Mouse (Mus musculus): ENCODE data around the gene Yipf1. TPM values are rescaled to one million over a fixed set of nuclear protein-coding genes. Genes with fewer than 3 reads are reported as not detected.
"Not testable (repeated sequence)": the region's sequence is repeated elsewhere in the genome, so short reads cannot be mapped to it uniquely, and the experiment has no call there.

Yipf1 gene
- total RNA-seq, 2 experiments from 2014 or later, result 41.3 to 44.9 TPM

DNA sequence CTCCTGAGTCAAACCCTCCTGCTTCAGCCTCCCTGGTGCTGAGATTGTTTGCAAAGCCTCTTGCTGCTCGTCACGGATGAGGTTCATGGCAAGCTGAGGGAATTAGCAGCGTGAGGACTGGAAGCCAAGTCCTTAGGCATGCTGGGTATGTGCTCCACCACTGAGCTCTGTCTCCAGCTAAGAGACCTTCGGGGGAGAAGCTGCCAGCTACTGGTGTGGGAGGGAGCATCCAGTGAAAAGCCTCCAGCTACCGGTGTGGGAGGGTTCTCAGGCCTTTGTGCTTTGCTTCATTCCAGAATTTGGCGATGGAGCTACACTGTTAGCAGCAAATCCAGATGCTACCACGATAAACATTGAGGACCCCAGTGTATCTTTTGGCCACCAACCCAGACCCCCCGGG lies 4.5 kb downstream of the Yipf1 start:
- no peak for DNase-seq (ENCODE audit: low spot score in 2 of 2)
- intact Hi-C loops (cut with DNase I), result no loop called here

DNA sequence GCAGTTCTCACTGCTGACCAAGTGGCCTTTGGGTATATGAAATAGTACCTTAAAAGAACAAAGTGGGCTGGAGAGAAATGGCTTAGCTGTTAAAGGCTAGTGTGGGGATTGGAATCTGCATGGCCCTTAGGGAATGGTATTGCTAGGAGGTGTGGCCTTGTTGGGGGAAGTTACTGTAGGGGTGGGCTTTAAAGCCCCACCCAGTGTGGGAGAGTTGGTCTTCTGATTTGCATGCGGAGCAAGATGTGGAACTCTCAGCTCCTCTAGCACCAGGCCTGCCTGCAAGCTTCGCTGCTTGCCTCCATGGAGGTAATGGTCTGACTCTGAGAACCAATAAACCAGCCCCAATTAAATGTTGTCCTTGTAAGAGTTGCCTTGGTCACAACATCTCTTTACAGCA lies 6.9 kb downstream of the Yipf1 start:
- DNase-seq (ENCODE audit: low spot score in 2 of 2), result no peak
- intact Hi-C loops (cut with DNase I), result no loop called here

GRCm38 (mm10) chr4:107323113-107323512 lies 8.9 kb downstream of the Yipf1 start:
- intact Hi-C loops (cut with DNase I), result no loop called here
- no peak for DNase-seq (ENCODE audit: low spot score in 2 of 2)

DNA sequence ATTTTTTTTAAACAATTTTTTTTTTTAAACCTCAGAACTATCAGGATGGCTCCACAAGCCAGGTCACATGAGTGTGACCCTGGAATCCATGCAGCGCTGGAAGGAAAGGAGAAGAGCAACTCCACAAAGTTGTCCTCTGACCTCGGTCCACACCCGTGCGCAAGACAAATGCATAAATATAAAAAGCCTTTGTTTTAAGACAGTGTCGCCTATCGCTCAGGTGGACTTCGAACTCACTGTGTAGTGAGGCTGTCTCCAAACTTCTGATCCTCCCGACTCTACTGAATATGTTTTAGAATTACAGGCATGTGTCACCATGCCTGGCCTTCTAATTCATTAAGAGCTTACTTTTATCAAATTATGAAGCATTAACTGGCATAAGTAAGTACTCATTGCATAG lies 14.4 kb downstream of the Yipf1 start:
- DNase-seq (ENCODE audit: low spot score in 2 of 2), result no peak

DNA sequence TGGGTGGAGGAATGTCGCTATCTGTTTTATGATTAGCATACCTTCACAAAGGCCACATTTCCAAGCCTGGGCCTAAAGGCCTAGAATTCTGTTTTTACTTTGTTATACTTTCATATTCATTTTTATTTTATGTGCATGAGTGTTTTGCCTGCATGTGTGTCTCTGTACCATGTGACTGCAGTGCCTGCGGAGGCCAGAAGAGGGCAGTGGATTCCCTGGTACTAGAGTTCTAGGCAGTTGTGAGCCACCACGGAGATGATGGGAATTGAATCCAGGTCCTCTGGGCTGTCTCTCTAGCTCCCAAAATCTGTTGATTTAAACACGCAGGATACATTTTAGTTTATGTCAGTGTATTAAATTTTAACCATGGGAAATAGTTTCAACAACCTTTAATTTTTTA lies 19.4 kb downstream of the Yipf1 start:
- no peak for DNase-seq (ENCODE audit: low spot score in 2 of 2)
- intact Hi-C loops (cut with DNase I), result no loop called here

More for the DNA sequence above, 14.4 kb downstream of the Yipf1 start:
- intact Hi-C loops (cut with DNase I), result no loop called here

- no peak for DNase-seq (ENCODE audit: low spot score in 2 of 2)
- intact Hi-C loops (cut with DNase I), result no loop called here
Measured at GRCm38 (mm10) chr4:107336356-107336755, 22.2 kb downstream of the Yipf1 start.

GRCm38 (mm10) chr4:107337455-107337854 lies 23.3 kb downstream of the Yipf1 start:
- DNase-seq (ENCODE audit: low spot score in 2 of 2), result no peak
- intact Hi-C loops (cut with DNase I), result no loop called here

DNA sequence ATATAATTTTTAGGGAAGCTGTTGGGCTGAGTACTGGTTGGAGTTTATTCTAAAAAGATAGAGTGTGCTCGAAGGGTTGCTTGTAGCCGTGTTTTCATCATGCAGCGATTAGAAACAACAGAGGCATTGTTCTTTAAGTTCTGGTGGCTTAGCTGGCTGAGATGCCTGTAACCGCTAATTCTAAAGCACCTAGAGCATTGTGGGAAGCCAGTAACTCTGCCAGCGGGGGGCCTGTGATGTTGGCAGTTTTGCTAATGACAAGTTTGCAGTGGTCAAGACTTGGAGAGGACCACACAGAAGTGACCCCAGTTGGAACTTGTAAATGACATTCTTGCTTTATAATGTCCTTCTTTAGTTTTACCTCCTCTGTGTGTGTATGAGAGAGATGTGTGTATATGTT lies 27.2 kb downstream of the Yipf1 start:
- intact Hi-C loops (cut with DNase I), result no loop called here
- DNase-seq (ENCODE audit: low spot score in 2 of 2), result no peak

- DNase-seq (ENCODE audit: low spot score in 2 of 2), result peak; percentile 21 to 42
- intact Hi-C loops (cut with DNase I), result no loop called here
Measured at GRCm38 (mm10) chr4:107344612-107345011, 30.4 kb downstream of the Yipf1 start.

GRCm38 (mm10) chr4:107347221-107347620 lies 33.1 kb downstream of the Yipf1 start:
- DNase-seq (ENCODE audit: low spot score in 2 of 2), result no peak
- intact Hi-C loops (cut with DNase I), result no loop called here

DNA sequence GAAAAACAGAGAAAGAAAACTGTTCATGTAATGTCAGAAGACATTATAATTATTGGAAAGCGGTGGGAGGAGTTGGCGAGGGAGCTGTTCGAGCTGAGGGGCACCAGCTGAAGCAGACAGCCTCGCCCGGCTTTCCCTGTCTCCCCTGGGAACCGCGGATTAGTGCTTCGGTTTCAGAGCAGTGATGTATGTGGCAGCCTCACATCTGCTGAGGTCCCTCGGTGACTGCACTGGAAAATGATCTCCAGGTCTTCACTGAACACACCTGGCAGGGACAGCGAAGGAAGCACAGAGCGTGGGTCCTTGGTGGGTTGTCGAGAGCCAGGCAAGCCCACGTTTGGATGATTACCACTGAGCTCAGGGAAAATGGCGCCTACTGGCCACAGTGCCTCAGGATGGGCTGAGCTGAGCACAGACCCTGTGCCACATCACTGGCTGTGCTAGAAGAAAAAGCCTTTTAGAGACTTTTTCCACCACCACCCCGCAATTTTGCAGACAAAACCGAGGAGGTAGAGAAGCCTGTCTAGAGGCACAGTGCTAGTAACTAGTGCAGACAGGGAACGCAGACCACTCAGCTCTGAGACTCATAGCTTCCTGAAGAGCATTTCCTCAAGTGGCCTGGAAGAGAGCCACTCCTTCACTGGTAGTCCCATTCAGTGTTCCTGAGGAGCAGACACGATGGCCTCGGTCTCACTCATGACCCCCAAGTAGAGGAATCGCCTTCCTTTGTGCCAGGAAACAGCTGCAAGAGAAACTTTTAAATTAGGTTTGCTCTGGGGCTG lies 34.6 kb downstream of the Yipf1 start:
- DNase-seq (ENCODE audit: low spot score in 2 of 2), result no peak
- intact Hi-C loops (cut with DNase I), result loop anchor here (1.0 kb wide), 1 partner anchor 97 kb away; no protein-coding TSS in a partner anchor

GRCm38 (mm10) chr4:107349311-107350008 lies 35.3 kb downstream of the Yipf1 start:
- peak; percentile 45 to 63 for DNase-seq (ENCODE audit: low spot score in 2 of 2)

DNA sequence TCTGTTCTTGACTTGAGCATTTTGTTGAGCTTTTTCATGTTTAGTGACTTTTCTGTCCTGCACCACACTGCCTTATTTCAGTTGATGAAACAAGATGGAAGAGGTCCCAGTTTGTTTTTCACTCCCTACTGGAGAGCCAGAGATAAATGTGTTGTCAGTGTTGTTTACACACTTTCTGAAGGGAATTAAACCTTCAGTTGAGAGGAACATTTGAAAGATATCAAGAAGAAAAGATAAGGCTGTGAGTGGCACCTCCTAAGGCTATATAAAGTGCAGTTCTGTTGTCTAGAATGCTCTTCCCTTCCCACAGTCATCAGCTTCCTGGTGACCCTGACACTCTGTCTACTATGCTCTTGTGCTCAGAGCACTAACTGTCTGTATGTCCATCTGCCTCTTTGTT lies 37.2 kb downstream of the Yipf1 start:
- intact Hi-C loops (cut with DNase I), result loop anchor here (5.0 kb wide), 1 partner anchor 164 kb away; no protein-coding TSS in a partner anchor
- DNase-seq (ENCODE audit: low spot score in 2 of 2), result no peak

More at GRCm38 (mm10) chr4:107349311-107350008, 35.3 kb downstream of the Yipf1 start:
- intact Hi-C loops (cut with DNase I), result loop anchor here (1.0 to 5.0 kb wide), 2 partner anchors 98 to 162 kb away; no protein-coding TSS in a partner anchor

GRCm38 (mm10) chr4:107353612-107354011 lies 39.4 kb downstream of the Yipf1 start:
- DNase-seq (ENCODE audit: low spot score in 2 of 2), result no peak
- intact Hi-C loops (cut with DNase I), result loop anchor here (5.0 kb wide), 1 partner anchor 166 kb away; no protein-coding TSS in a partner anchor

GRCm38 (mm10) chr4:107354126-107354525 lies 40.0 kb downstream of the Yipf1 start:
- DNase-seq (ENCODE audit: low spot score in 2 of 2), result no peak
- intact Hi-C loops (cut with DNase I), result loop anchor here (5.0 kb wide), 1 partner anchor 167 kb away; no protein-coding TSS in a partner anchor

- no peak for DNase-seq (ENCODE audit: low spot score in 2 of 2)
- intact Hi-C loops (cut with DNase I), result loop anchor here (5.0 kb wide), 1 partner anchor 167 kb away; no protein-coding TSS in a partner anchor
Measured at GRCm38 (mm10) chr4:107354543-107354942, 40.4 kb downstream of the Yipf1 start.

- intact Hi-C loops (cut with DNase I); DNase-seq (ENCODE audit: low spot score in 2 of 2): not testable (repeated sequence)
Measured at GRCm38 (mm10) chr4:107357172-107357571, 43.0 kb downstream of the Yipf1 start.

DNA sequence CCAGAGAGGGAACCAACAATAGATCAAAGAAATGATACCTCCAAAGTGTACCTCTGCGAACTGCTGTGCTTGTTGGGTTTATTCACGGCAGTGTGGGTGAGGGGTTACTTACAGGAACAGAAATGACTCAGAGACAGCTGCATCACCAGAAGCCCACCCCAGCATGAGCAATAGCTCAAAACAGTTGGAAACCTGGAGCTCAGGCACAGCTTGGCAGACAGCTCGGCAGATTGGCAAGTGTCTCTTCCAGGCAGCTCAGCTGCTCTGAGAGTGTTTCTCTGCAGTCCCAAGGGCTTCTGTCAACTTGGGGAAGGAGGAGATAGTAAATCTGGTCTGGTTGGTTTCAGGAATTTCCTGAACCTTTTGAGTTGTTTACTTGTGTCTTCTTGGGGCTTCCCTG lies 44.3 kb downstream of the Yipf1 start:
- DNase-seq (ENCODE audit: low spot score in 2 of 2), result peak in 1 of 2 experiments; percentile 41
- intact Hi-C loops (cut with DNase I), result no loop called here

GRCm38 (mm10) chr4:107360457-107361145 lies 46.4 kb downstream of the Yipf1 start:
- intact Hi-C loops (cut with DNase I), result no loop called here
- no peak for DNase-seq (ENCODE audit: low spot score in 2 of 2)

GRCm38 (mm10) chr4:107362755-107363154 lies 48.6 kb downstream of the Yipf1 start:
- intact Hi-C loops (cut with DNase I), result no loop called here
- DNase-seq (ENCODE audit: low spot score in 2 of 2), result no peak

All from left cerebral cortex, postnatal 25 days (tissue).